Comparison of ENCODE assay signal across 15 mouse cellular contexts in the genomic region with DNA sequence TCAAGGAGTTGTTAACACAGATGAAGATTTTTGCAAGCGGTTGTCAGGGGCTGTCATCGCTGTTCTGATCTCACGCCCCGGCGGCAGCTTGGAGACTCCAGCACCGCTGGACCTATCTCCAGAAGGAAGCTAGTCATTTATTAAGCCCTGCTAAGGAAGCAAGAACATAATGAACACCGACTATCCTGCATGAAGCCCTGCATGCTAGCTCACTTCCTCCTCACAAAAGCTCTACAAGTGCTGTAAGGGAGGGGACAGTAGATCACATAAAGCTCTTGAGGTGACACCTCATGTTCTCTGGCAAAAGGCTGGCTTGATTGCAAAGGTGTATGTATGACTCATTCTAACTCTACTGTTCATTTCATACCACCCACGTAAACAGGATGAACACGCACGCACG. TPM values are rescaled to one million over a fixed set of nuclear protein-coding genes. Genes with fewer than 3 reads are reported as not detected.
DNase-seq lines count a peak whose midpoint lies in the region; ATAC-seq and TF ChIP-seq lines count a peak whose summit lies in the region.
"Had no signal": no experiment of that assay in that cellular context is flagged by ENCODE, and none has a peak within 500 bp of the region (broad histone marks: within the 10 kb centered on the region; RNA-seq: fewer than 3 reads in every experiment).

No protein-coding gene starts in this region.

- no peak overlapping the region for H3K4me2 ChIP-seq in intestine, embryonic 15.5 days (replicated peaks)
- H3K4me2 ChIP-seq: embryonic facial prominence, embryonic 12.5 days; lung, embryonic 15.5 days; midbrain, embryonic 15.5 days; neural tube, embryonic 12.5 days had no signal

- H3K36me3 ChIP-seq in intestine, embryonic 15.5 days, result no peaks in the 10 kb centered on the region
- H3K36me3 ChIP-seq: embryonic facial prominence, embryonic 12.5 days; lung, embryonic 15.5 days; midbrain, embryonic 15.5 days; neural tube, embryonic 12.5 days had no signal

- 0 out of 2 replicates have a peak, but pooled peaks have one; percentile 43 for ATAC-seq in intestine, embryonic 15.5 days
- ATAC-seq: midbrain, embryonic 15.5 days had no signal

- H3K4me1 ChIP-seq in intestine, embryonic 15.5 days (replicated peaks), result no peaks in the 10 kb centered on the region
- H3K4me1 ChIP-seq: embryonic facial prominence, embryonic 12.5 days; lung, embryonic 15.5 days; midbrain, embryonic 15.5 days; neural tube, embryonic 12.5 days had no signal

- H3K9me3 ChIP-seq in intestine, embryonic 15.5 days, result no peaks in the 10 kb centered on the region
- H3K9me3 ChIP-seq: embryonic facial prominence, embryonic 12.5 days; lung, embryonic 15.5 days; midbrain, embryonic 15.5 days; neural tube, embryonic 12.5 days had no signal

- no peak overlapping the region for H3K9ac ChIP-seq in intestine, embryonic 15.5 days
- H3K9ac ChIP-seq: embryonic facial prominence, embryonic 12.5 days; lung, embryonic 15.5 days; midbrain, embryonic 15.5 days; neural tube, embryonic 12.5 days had no signal

- no peak overlapping the region for H3K4me3 ChIP-seq in intestine, embryonic 15.5 days (replicated peaks)
- no peak overlapping the region for H3K4me3 ChIP-seq in left cerebral cortex, adult 2 months
- H3K4me3 ChIP-seq: embryonic facial prominence, embryonic 12.5 days; lung, embryonic 15.5 days; midbrain, embryonic 15.5 days; neural tube, embryonic 12.5 days had no signal

- 83% methylated on average over 11 of the region's 11 CpGs for WGBS in intestine, embryonic 15.5 days

- DNase-seq in urinary bladder, postnatal 14 days (ENCODE audit: low spot score), result peak; percentile 32
- no peak for DNase-seq in urinary bladder, postnatal 10 days (ENCODE audit: low spot score)
- DNase-seq in kidney, postnatal 25 days, result peak; percentile 38 to 62
- DNase-seq in gastrocnemius, postnatal 4 days (ENCODE audit: low spot score in 2 of 2), result no peak
- DNase-seq in heart, adult 18-20 months, result no peak
- DNase-seq in left cerebral cortex, adult 2 months (ENCODE audit: extremely low spot score in 1 of 2, low spot score in 2 of 2), result no peak
- DNase-seq: cerebellum, adult 11 months; cerebellum, postnatal 36 days; liver had no signal

- intact Hi-C loops in left cerebral cortex, adult 2 months (cut with DNase I), result no loop called here

- no peaks in the 10 kb centered on the region for H3K27me3 ChIP-seq in intestine, embryonic 15.5 days (replicated peaks)
- H3K27me3 ChIP-seq: CH12.LX; embryonic facial prominence, embryonic 12.5 days; lung, embryonic 15.5 days; midbrain, embryonic 15.5 days; neural tube, embryonic 12.5 days had no signal

- no peak for TF ChIP-seq CTCF in left cerebral cortex, adult 2 months (IDR thresholded peaks at IDR 0.05)

- no peak overlapping the region for H3K27ac ChIP-seq in intestine, embryonic 15.5 days
- no peak overlapping the region for H3K27ac ChIP-seq in left cerebral cortex, adult 2 months
- H3K27ac ChIP-seq: embryonic facial prominence, embryonic 12.5 days; lung, embryonic 15.5 days; midbrain, embryonic 15.5 days; neural tube, embryonic 12.5 days had no signal

RNA-seq across cellular contexts. Expression of a gene that starts 7.8 kb away (rescaled TPM):
- 9.5 and 9.7 TPM in 2 replicates for polyA plus RNA-seq in intestine, embryonic 15.5 days (2015; fragmentation: Nextera tagmentation; extraction: Ambion mirVana)
- 10 to 100 TPM; 53.6 to 55.8 TPM for total RNA-seq in gastrocnemius, postnatal 4 days (2021)
- 10 to 100 TPM; 39.3 to 39.6 TPM for total RNA-seq in heart, adult 18-20 months (2021)
- total RNA-seq in left cerebral cortex, adult 2 months (2021), result 10 to 100 TPM; 67.1 to 67.2 TPM

Comparison
In these comparisons a context has a peak if more than half of its experiments do, and no peak if none do; other contexts are left out.
1. DNase-seq: peak in urinary bladder, postnatal 14 days (single experiment) and kidney, postnatal 25 days (2 of 2); none in urinary bladder, postnatal 10 days (single experiment), gastrocnemius, postnatal 4 days (0 of 2), heart, adult 18-20 months (0 of 2) and left cerebral cortex, adult 2 months (0 of 2).